Mouse (Mus musculus): Measurements from ENCODE around the gene Psmg1. TPM values are rescaled to one million over a fixed set of nuclear protein-coding genes. Genes with fewer than 3 reads are reported as not detected.
A peak's percentile ranks its signal among the peaks of the same experiment; 100 is the strongest.
"Not testable (repeated sequence)": the region's sequence is repeated elsewhere in the genome, so short reads cannot be mapped to it uniquely, and the experiment has no call there.

The Psmg1 gene
- total RNA-seq (2021): 10 to 100 TPM; 37.2 to 40.0 TPM
- long read RNA-seq, experiment 1, transcript Psmg1-201 (7 exons, 1,044 nt): major isoform, 60 of 60 reads
- long read RNA-seq, experiment 1, partial matches to known transcripts: 0 of 60 reads
- long read RNA-seq, experiment 1, other reads (novel, unspliced or antisense): 0 of 60 reads
- long read RNA-seq, experiment 2, transcript Psmg1-201 (7 exons, 1,044 nt): major isoform, 35 of 36 reads
- long read RNA-seq, experiment 2, partial matches to known transcripts: 0 of 36 reads
- long read RNA-seq, experiment 2, other reads (novel, unspliced or antisense): 1 of 36 reads

GRCm38 (mm10) chr16:95990462-95991121 is at the start of gene Psmg1:
TSS of gene Psmg1 (minus strand) at chr16:95990960.
- DNase-seq: peak; percentile 100

- DNase-seq: no peak
These were observed 48.8 kb upstream of the Psmg1 start for GRCm38 (mm10) chr16:96039538-96039937.

GRCm38 (mm10) chr16:96034473-96034872 is 43.7 kb upstream of the Psmg1 start:
- DNase-seq: peak; percentile 11

GRCm38 (mm10) chr16:96032368-96033043 is 41.7 kb upstream of the Psmg1 start:
- DNase-seq: no peak

DNA sequence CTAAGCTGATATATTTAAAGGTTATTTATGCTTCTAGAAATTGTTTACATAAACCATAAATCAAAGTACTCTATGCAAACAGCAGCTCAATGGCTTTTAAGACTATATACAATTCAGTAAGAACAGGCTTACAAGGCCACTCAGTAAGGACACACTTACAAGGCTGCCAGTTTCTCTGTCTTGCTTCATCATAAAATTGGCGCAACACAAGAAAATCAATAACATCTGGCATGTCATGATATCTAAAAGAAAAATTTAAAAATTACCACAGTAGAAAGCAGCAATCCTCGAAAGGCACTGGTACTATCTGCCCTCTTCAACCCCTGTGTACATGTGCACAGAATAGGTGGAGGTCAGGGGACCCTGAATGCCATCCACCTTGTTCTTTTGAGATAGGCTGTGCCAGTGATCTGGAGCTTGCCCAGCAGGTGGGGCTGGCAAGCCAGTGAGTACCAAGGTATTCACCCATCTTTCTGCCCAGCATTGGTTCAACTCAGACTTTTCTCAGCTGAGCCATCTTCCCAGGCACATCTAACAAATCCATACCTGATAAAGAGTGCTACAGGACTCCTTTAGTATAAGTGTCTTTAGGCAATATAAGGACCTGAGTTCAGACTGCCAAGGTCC is 39.8 kb upstream of the Psmg1 start:
- peak; percentile 12 for DNase-seq

DNA sequence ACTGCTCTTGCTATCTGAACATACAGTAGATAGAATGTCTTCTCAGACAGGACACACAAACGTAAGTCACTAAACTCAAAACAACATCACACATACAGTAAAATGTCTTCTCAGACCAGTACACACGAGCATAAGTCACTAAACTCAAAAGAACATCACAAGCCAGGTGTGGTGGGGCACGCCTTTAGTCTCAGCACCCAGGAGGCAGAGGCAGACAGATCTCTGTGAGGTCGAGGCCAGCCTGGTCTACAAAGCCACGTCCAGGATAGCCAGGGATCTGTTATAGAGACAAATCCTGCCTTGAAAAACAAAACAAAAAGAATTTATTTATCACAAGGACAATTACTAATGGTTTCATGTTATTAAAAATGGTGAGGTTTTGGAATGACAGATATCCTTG is 35.5 kb upstream of the Psmg1 start:
- no peak for DNase-seq

GRCm38 (mm10) chr16:96025244-96025643 is 34.5 kb upstream of the Psmg1 start:
- no peak for DNase-seq

DNA sequence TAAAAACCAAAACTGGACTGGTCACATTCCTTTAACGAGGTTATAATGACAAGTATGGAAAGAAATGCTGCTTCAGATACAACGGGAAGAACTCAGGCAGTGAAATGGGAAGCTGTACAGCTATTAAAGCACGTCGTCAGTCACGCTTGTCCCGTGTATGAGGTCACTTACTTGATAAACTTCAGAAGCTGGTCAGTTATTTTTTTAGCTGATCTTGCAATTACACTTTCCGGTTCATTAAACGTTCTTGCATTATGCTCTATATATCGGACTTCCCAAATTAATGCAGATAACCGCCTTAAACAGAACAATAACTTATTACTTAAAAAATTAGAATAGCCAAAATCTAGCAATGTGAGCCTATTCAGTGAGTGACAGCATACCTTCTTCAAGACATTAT is 30.3 kb upstream of the Psmg1 start:
- no peak for DNase-seq

GRCm38 (mm10) chr16:96009124-96009523 is 18.4 kb upstream of the Psmg1 start:
- DNase-seq: not testable (repeated sequence)

- DNase-seq: not testable (repeated sequence)
These were observed 13.5 kb upstream of the Psmg1 start for GRCm38 (mm10) chr16:96004278-96004677.

- DNase-seq: no peak
These were observed 8.5 kb upstream of the Psmg1 start for GRCm38 (mm10) chr16:95999291-95999690.

DNA sequence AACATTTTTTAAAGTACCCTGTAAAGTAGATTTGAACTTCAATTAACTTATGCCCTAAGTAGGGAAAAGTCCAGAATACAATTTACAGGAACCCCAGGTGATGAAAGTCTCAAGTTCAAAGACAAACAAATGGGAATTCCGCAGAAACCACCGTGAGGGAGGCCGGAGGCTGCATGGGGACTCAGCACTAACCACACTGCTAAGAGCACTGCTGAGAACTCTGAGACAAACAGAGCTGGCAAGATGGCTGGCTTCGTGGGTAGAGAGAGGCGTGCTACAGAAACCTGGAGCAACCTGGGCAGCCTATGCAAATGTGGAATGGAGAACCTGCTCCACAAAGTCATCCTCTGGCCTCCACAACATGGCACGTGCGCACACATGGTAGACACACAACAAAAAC is 5.4 kb upstream of the Psmg1 start:
- DNase-seq: no peak

GRCm38 (mm10) chr16:95994576-95994975 is 3.8 kb upstream of the Psmg1 start:
- not testable (repeated sequence) for DNase-seq

GRCm38 (mm10) chr16:95992596-95992995 is 1.8 kb upstream of the Psmg1 start:
- DNase-seq: no peak

- DNase-seq: no peak
These were observed 551 bp upstream of the Psmg1 start for GRCm38 (mm10) chr16:95991122-95991900.

GRCm38 (mm10) chr16:95984911-95985310 is 5.8 kb downstream of the Psmg1 start:
- no peak for DNase-seq

GRCm38 (mm10) chr16:95983601-95984000 is 7.2 kb downstream of the Psmg1 start:
- no peak for DNase-seq

DNA sequence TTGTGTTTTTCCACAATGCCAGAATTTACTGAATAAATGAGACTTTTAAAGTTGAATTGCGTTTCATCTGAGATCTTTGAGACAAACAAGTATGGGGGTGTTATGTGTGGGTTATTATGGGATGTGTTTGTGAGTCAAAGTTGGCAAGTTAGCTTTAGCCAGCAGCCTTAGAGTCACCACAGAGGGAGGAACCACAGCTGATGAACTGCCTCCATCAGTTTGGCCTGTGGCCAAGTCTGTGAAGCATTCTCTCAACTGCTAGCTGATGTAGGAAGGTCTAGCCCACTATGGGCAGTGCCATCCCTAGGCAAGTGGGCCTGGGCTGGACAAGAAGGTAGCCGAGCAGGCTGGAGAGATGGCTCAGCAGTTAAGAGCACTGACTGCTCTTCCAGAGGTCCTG is 19.9 kb downstream of the Psmg1 start:
- DNase-seq: no peak

- DNase-seq: no peak
These were observed 23.3 kb downstream of the Psmg1 start for GRCm38 (mm10) chr16:95967455-95967854.

DNA sequence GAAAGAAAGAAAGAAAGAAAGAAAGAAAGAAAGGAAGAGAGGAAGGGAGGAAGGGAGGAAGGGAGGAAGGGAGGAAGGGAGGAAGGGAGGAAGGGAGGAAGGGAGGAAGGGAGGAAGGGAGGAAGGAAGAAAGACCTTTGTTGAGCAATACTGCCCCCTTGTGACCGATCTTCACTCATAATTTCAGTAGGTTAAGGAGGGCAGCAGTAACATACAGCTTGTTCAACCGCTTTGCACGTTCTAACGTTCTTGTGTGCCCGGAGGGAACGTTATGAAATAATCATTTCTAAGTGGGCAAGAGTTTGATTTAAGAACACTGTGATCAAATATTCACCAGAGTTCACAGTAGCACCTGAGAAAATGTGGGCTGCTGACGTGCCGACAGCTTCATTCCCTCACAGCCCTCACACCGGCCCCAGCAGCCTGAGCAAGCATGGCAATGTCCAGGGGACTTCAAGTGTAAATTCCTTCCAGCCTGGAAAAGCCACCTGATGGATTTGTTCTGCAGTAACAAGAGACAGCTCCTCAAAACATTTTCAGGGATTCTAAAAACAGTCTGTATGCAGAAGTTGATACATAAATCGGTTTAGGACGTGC is 26.2 kb downstream of the Psmg1 start:
- DNase-seq: peak; percentile 56

DNA sequence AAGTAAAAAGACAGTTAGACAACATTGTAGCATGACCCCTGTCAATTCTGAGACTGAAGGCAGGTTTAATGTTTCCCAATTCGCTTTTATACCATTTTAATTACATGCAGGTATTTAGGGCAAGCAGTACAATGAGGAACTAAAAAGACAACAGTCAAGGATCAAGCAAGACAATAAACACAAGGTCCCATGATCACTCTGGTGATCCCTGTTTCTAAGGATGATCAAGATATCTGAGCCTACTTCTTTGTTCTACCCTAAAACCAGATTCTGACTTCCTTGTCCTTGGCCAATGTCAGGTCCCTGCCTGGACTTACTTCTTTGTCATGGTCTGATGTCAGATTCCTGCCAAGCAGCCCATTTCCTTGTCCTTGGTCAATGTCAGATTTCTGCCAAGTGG is 29.3 kb downstream of the Psmg1 start:
- not testable (repeated sequence) for DNase-seq

GRCm38 (mm10) chr16:95960689-95961088 is 30.1 kb downstream of the Psmg1 start:
- not testable (repeated sequence) for DNase-seq
